ENCODE assay signal across 15 mouse cellular contexts in genomic region chr2:116998822-116999221, GRCm38 (mm10).
DNase-seq lines count a peak whose midpoint lies in the region; ATAC-seq and TF ChIP-seq lines count a peak whose summit lies in the region.
"Had no signal": no experiment of that assay in that cellular context is flagged by ENCODE, and none has a peak within 500 bp of the region (broad histone marks: within the 10 kb centered on the region; RNA-seq: fewer than 3 reads in every experiment).

No protein-coding gene starts in this region.

- no peak overlapping the region for H3K27ac ChIP-seq in CH12.LX (ENCODE audit: insufficient read depth, low read depth)
- H3K27ac ChIP-seq in neural tube, embryonic 15.5 days (replicated peaks): no peak overlapping the region
- H3K27ac ChIP-seq: embryonic facial prominence, embryonic 13.5 days; forebrain, embryonic 10.5 days had no signal

- H3K9ac ChIP-seq in CH12.LX (ENCODE audit: insufficient read depth, low read depth): no peak overlapping the region
- no peak overlapping the region for H3K9ac ChIP-seq in neural tube, embryonic 15.5 days (replicated peaks)
- H3K9ac ChIP-seq: embryonic facial prominence, embryonic 13.5 days had no signal

- TF ChIP-seq POLR2A in CH12.LX (IDR thresholded peaks at IDR 0.05; ENCODE audit: low read depth, low read length): no peak

- peaks cover 10 to 12% of the 10 kb centered on the region in 2 experiments; a peak in 3 of 4 replicates for H3K4me1 ChIP-seq in CH12.LX (ENCODE audit: control insufficient read depth in 1 of 2, insufficient read depth in 2 of 2)
- H3K4me1 ChIP-seq in neural tube, embryonic 15.5 days: no peaks in the 10 kb centered on the region
- H3K4me1 ChIP-seq: embryonic facial prominence, embryonic 13.5 days had no signal

- H3K4me3 ChIP-seq in CH12.LX (replicated peaks in 1 of 3; ENCODE audit: low read depth in 2 of 3, low read length in 2 of 3, poor library complexity in 1 of 3): peak overlapping the region in 1 of 3 experiments; percentile 4
- H3K4me3 ChIP-seq in neural tube, embryonic 15.5 days (replicated peaks): no peak overlapping the region
- H3K4me3 ChIP-seq: embryonic facial prominence, embryonic 13.5 days; forebrain, embryonic 10.5 days had no signal

- DNase-seq in adrenal gland, adult 2 months: peak; percentile 47
- no peak for DNase-seq in adrenal gland, adult 8-10 months
- DNase-seq in CH12.LX (ENCODE audit: extremely low read depth): no peak
- DNase-seq in lung, postnatal 14 days: no peak
- DNase-seq in kidney, adult 18-20 months: no peak
- DNase-seq: cerebellum, postnatal 14 days; heart, postnatal 36 days; lung, adult 2 months; right cerebral cortex, postnatal 14 days; thymus, adult 2 months had no signal

- in situ Hi-C loops in CH12.LX (cut with MboI; ENCODE audit: low pct_ligation_motif_present, low pct_unique_long_range_greater_than_20kb, low sequenced_read_pairs): no loop called here

- H3K79me2 ChIP-seq in CH12.LX (replicated peaks; ENCODE audit: control insufficient read depth, extremely low read depth, insufficient read depth, poor library complexity, severe bottlenecking): no peaks in the 10 kb centered on the region

- no peaks in the 10 kb centered on the region for H3K27me3 ChIP-seq in CH12.LX (replicated peaks)
- no peaks in the 10 kb centered on the region for H3K27me3 ChIP-seq in neural tube, embryonic 15.5 days (replicated peaks)
- H3K27me3 ChIP-seq: embryonic facial prominence, embryonic 13.5 days had no signal

- TF ChIP-seq RAD21 in CH12.LX (IDR thresholded peaks at IDR 0.05; ENCODE audit: low read depth, low read length): no peak

- H3K4me2 ChIP-seq in CH12.LX (ENCODE audit: insufficient read depth, low read depth, poor library complexity, severe bottlenecking): no peak overlapping the region
- no peak overlapping the region for H3K4me2 ChIP-seq in neural tube, embryonic 15.5 days
- H3K4me2 ChIP-seq: embryonic facial prominence, embryonic 13.5 days had no signal

- no peaks in the 10 kb centered on the region for H3K9me3 ChIP-seq in CH12.LX (replicated peaks; ENCODE audit: low read length)
- H3K9me3 ChIP-seq in neural tube, embryonic 15.5 days (replicated peaks): no peaks in the 10 kb centered on the region
- H3K9me3 ChIP-seq: embryonic facial prominence, embryonic 13.5 days; forebrain, embryonic 10.5 days had no signal

- TF ChIP-seq EP300 in CH12.LX (IDR thresholded peaks at IDR 0.05; ENCODE audit: low read length): no peak

- dilution Hi-C loops in CH12.LX (cut with MboI; ENCODE audit: extremely low pct_ligation_motif_present, extremely low pct_unique_long_range_greater_than_20kb, low sequenced_read_pairs): no loop called here

- ATAC-seq in hematopoietic stem cell, adult 5-6 weeks (replicated peaks in 1 of 2; ENCODE audit: insufficient read depth in 1 of 2, low FRiP score in 2 of 2, low TSS enrichment in 1 of 2, low read depth in 1 of 2, poor library complexity in 2 of 2, severe bottlenecking in 2 of 2): peak; percentile 84 to 89
- peak; percentile 25 for ATAC-seq in megakaryocyte, adult 5-6 weeks (ENCODE audit: poor library complexity, severe bottlenecking)
- ATAC-seq in neural tube, embryonic 15.5 days (ENCODE audit: low FRiP score): no peak

- TF ChIP-seq CTCF in CH12.LX (conservative IDR thresholded peaks at IDR 0.05 in 1 of 2, IDR thresholded peaks at IDR 0.05 in 1 of 2; ENCODE audit: low read depth in 2 of 2, low read length in 2 of 2): no peak

- no peaks in the 10 kb centered on the region for H3K36me3 ChIP-seq in CH12.LX (replicated peaks in 1 of 2; ENCODE audit: control insufficient read depth in 1 of 2, insufficient read depth in 1 of 2, low read length in 1 of 2)
- H3K36me3 ChIP-seq in neural tube, embryonic 15.5 days: no peaks in the 10 kb centered on the region
- H3K36me3 ChIP-seq: embryonic facial prominence, embryonic 13.5 days; forebrain, embryonic 10.5 days had no signal

- 79% methylated on average over 1 of the region's 1 CpGs for WGBS in neural tube, embryonic 15.5 days

TF ChIP-seq in CH12.LX, 34 proteins besides CTCF, POLR2A, EP300 and RAD21:
- TF ChIP-seq IRF4 (IDR thresholded peaks at IDR 0.05; ENCODE audit: low read depth, low read length) (0 out of 2 replicates have a peak, but pooled peaks have one; percentile 22), MAZ (IDR thresholded peaks at IDR 0.05; ENCODE audit: low read depth, low read length) (no peak), USF1 (IDR thresholded peaks at IDR 0.05; ENCODE audit: low read depth, low read length) (no peak)
